11 mouse cellular contexts compared by ENCODE assay signal in the genomic region with DNA sequence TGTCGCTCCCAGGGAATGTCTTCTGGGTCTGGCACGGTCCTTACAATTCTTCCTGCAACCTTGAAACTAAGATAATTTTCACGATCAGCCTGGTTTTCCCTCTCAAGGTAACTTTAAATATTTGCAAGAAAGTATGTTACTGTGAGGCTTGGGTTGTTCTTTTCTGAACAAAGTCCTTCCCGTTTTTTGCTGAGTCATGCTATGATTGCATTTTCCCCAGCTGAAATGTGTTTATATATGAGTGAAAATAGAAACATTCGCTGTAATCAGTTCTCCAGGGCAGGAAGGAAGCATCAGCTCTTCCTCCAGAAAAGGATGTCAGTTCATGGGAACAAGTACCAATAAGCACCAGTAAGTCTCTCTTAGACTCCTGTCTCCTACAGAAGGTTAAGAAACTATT. TPM values are rescaled to one million over a fixed set of nuclear protein-coding genes. Genes with fewer than 3 reads are reported as not detected.
DNase-seq lines count a peak whose midpoint lies in the region; ATAC-seq and TF ChIP-seq lines count a peak whose summit lies in the region.
"Had no signal": no experiment of that assay in that cellular context is flagged by ENCODE, and none has a peak within 500 bp of the region (broad histone marks: within the 10 kb centered on the region; RNA-seq: fewer than 3 reads in every experiment).

No protein-coding gene starts in this region.

- H3K36me3 ChIP-seq in limb, embryonic 14.5 days (ENCODE audit: control insufficient read depth, insufficient read depth, low read length), result no peaks in the 10 kb centered on the region
- no peaks in the 10 kb centered on the region for H3K36me3 ChIP-seq in limb, embryonic 10.5 days
- H3K36me3 ChIP-seq in heart, embryonic 15.5 days, result no peaks in the 10 kb centered on the region

- WGBS in limb, embryonic 14.5 days, result 44% methylated on average over 5 of the region's 5 CpGs
- 77% methylated on average over 5 of the region's 5 CpGs for WGBS in limb, embryonic 10.5 days
- WGBS in heart, embryonic 15.5 days, result 22% methylated on average over 5 of the region's 5 CpGs

- no peaks in the 10 kb centered on the region for H3K9me3 ChIP-seq in limb, embryonic 14.5 days (ENCODE audit: control insufficient read depth, low read length)
- H3K9me3 ChIP-seq in limb, embryonic 10.5 days (replicated peaks), result no peaks in the 10 kb centered on the region
- no peaks in the 10 kb centered on the region for H3K9me3 ChIP-seq in heart, embryonic 15.5 days (replicated peaks)

- peaks cover 14% of the 10 kb centered on the region for H3K4me1 ChIP-seq in limb, embryonic 14.5 days (ENCODE audit: control insufficient read depth, insufficient read depth, low read length)
- H3K4me1 ChIP-seq in limb, embryonic 10.5 days, result peaks cover 10% of the 10 kb centered on the region
- H3K4me1 ChIP-seq in heart, embryonic 15.5 days (replicated peaks), result peaks cover 17% of the 10 kb centered on the region

- ATAC-seq in limb, embryonic 14.5 days (ENCODE audit: low FRiP score, low read depth), result no peak
- ATAC-seq in heart, embryonic 15.5 days (replicated peaks; ENCODE audit: insufficient number of reproducible peaks, insufficient read depth, low FRiP score, low read depth), result no peak
- ATAC-seq in megakaryocyte progenitor cell, adult 5-6 weeks (replicated peaks; ENCODE audit: poor library complexity), result peak; percentile 65
- no peak for ATAC-seq in CD4-positive, CD25-positive, alpha-beta regulatory T cell, adult 4 months

- H3K9ac ChIP-seq in limb, embryonic 14.5 days (ENCODE audit: low read depth, low read length, severe bottlenecking), result no peak overlapping the region
- no peak overlapping the region for H3K9ac ChIP-seq in heart, embryonic 15.5 days

- H3K4me2 ChIP-seq in limb, embryonic 14.5 days (replicated peaks; ENCODE audit: low read depth, low read length, severe bottlenecking), result no peak overlapping the region
- H3K4me2 ChIP-seq in heart, embryonic 15.5 days, result no peak overlapping the region
- H3K4me2 ChIP-seq: midbrain, embryonic 11.5 days had no signal

- no peaks in the 10 kb centered on the region for H3K27me3 ChIP-seq in limb, embryonic 14.5 days (ENCODE audit: control insufficient read depth, insufficient read depth, low read length)
- H3K27me3 ChIP-seq in limb, embryonic 10.5 days (ENCODE audit: low read depth, poor library complexity, severe bottlenecking), result no peaks in the 10 kb centered on the region
- no peaks in the 10 kb centered on the region for H3K27me3 ChIP-seq in heart, embryonic 15.5 days

- H3K27ac ChIP-seq in limb, embryonic 14.5 days (replicated peaks; ENCODE audit: low read depth, low read length), result no peak overlapping the region
- H3K27ac ChIP-seq in limb, embryonic 10.5 days, result no peak overlapping the region
- peak overlapping the region; percentile 48 for H3K27ac ChIP-seq in heart, embryonic 15.5 days

- peak; percentile 47 for DNase-seq in limb, embryonic 14.5 days (ENCODE audit: low spot score)
- no peak for DNase-seq in limb, embryonic 10.5 days (ENCODE audit: low spot score)
- peak; percentile 45 for DNase-seq in adipocyte (ENCODE audit: low spot score)
- no peak for DNase-seq in urinary bladder, postnatal 36 days (ENCODE audit: low spot score in 2 of 2)
- DNase-seq in left cerebral cortex, adult 9 months (ENCODE audit: low spot score in 2 of 2), result no peak
- DNase-seq: thymus, postnatal 4 days had no signal

- H3K4me3 ChIP-seq in limb, embryonic 14.5 days (replicated peaks; ENCODE audit: low read length), result no peak overlapping the region
- H3K4me3 ChIP-seq in limb, embryonic 10.5 days, result no peak overlapping the region
- H3K4me3 ChIP-seq in heart, embryonic 15.5 days, result no peak overlapping the region

- TF ChIP-seq POLR2A in limb, embryonic 14.5 days (IDR thresholded peaks at IDR 0.05; ENCODE audit: borderline replicate concordance, extremely low read depth, insufficient read depth, insufficient read length), result no peak

RNA-seq across cellular contexts. Expression of a gene that starts 29.7 kb away (rescaled TPM):
- polyA plus RNA-seq in limb, embryonic 14.5 days (2012; rRNA removed), result not detected in 2 replicates
- polyA plus RNA-seq in limb, embryonic 14.5 days (2014; fragmentation: Nextera tagmentation; extraction: Ambion mirVana), result not detected in 2 replicates
- polyA plus RNA-seq in limb, embryonic 10.5 days (2016; fragmentation: Nextera tagmentation; extraction: Ambion mirVana), result not detected in 2 replicates
- polyA plus RNA-seq in heart, embryonic 15.5 days (2015; fragmentation: Nextera tagmentation; extraction: Ambion mirVana), result not detected in 2 replicates
- total RNA-seq in megakaryocyte progenitor cell, adult 5-6 weeks (2015), result not detected in 2 replicates
- total RNA-seq in megakaryocyte progenitor cell, adult 5-6 weeks (2017), result not detected in 2 replicates
- not detected for polyA plus RNA-seq in CD4-positive, CD25-positive, alpha-beta regulatory T cell, adult 4 months (2017; shearing (Covaris generic))
- polyA plus RNA-seq: large intestine, adult 2 months; midbrain, embryonic 11.5 days had no signal

Comparison
In these comparisons a context has a peak if more than half of its experiments do, and no peak if none do; other contexts are left out.
1. DNase-seq: peak in limb, embryonic 14.5 days (single experiment) and adipocyte (single experiment); none in limb, embryonic 10.5 days (single experiment), urinary bladder, postnatal 36 days (0 of 2) and left cerebral cortex, adult 9 months (0 of 2).